Mouse (Mus musculus) kidney, postnatal 0 days (tissue): ENCODE results near the gene Os9. TPM values are rescaled to one million over a fixed set of nuclear protein-coding genes. Genes with fewer than 3 reads are reported as not detected.
A peak's percentile ranks its signal among the peaks of the same experiment; 100 is the strongest.
"Not testable (repeated sequence)": the region's sequence is repeated elsewhere in the genome, so short reads cannot be mapped to it uniquely, and the experiment has no call there.

Experiments used
- ATAC-seq: fragments of 200-750 bp; cut with Nextera tagmentation; replicated peaks from 2 replicates; pipeline ENCODE4 v1.8.0; 2017; ENCODE audit warnings: low read depth, moderate number of reproducible peaks, moderate TSS enrichment, moderate library complexity; ENCODE audit not compliant: low FRiP score
- DNase-seq: peaks from one replicate; pipeline ENCODE4 v3.0.0-alpha.2; 2016; ENCODE audit warnings: low spot score
- H3K27ac ChIP-seq: fragments of 300-500 bp; sonication (generic); 2 replicates; pipeline ENCODE4 v1.5.1; 2014; ENCODE audit warnings: mild to moderate bottlenecking
- H3K27me3 ChIP-seq: fragments of 300-500 bp; sonication (generic); 2 replicates; pipeline ENCODE4 v1.6.1; 2014; ENCODE audit warnings: low read length, mixed read lengths; ENCODE audit not compliant: insufficient read depth
- H3K36me3 ChIP-seq: fragments of 300-500 bp; sonication (generic); 2 replicates; pipeline ENCODE4 v1.6.1; 2014; ENCODE audit warnings: low read length, mixed read lengths; ENCODE audit not compliant: insufficient read depth
- H3K4me1 ChIP-seq: fragments of 300-500 bp; sonication (generic); replicated peaks from 2 replicates; pipeline ENCODE4 v1.6.1; 2014; ENCODE audit warnings: antibody characterized with exemption, low read length, mixed read lengths; ENCODE audit not compliant: insufficient read depth
- H3K4me2 ChIP-seq: fragments of 300-500 bp; sonication (generic); 2 replicates; pipeline ENCODE4 v1.6.1; 2014; ENCODE audit warnings: mild to moderate bottlenecking, low read length, moderate library complexity, mixed read lengths
- H3K4me3 ChIP-seq: fragments of 300-500 bp; sonication (generic); replicated peaks from 2 replicates; pipeline ENCODE4 v1.5.1; 2014; ENCODE audit warnings: low read depth, low read length
- H3K9ac ChIP-seq: fragments of 300-500 bp; sonication (generic); 2 replicates; pipeline ENCODE4 v1.6.1; 2014; ENCODE audit warnings: low read depth, low read length
- H3K9me3 ChIP-seq: fragments of 300-500 bp; sonication (generic); replicated peaks from 2 replicates; pipeline ENCODE4 v1.6.1; 2016; ENCODE audit warnings: low read length, inconsistent platforms, mixed read lengths
- CTCF ChIP-seq: IDR thresholded peaks from 2 replicates; pipeline ENCODE4 v1.5.1; 2016; ENCODE audit warnings: antibody characterized with exemption, low read depth, mild to moderate bottlenecking, moderate library complexity
- WGBS: fragments of 180-500 bp; shearing (Covaris S2); extraction: QIAGEN DNeasy Blood & Tissue Kit; methylation state at CpG from one replicate; pipeline ENCODE4 v1.1.7; 2014; 5-methylcytosine and 5-hydroxymethylcytosine counted together
- polyA plus RNA-seq: library from polyadenylated mRNA; unstranded; fragments of >200 nt; fragmentation: Nextera tagmentation; extraction: Ambion mirVana; gene quantifications from 2 replicates; pipeline ENCODE4 v1.2.1, GENCODE M21; 2015

Gene Os9
- polyA plus RNA-seq, 1 experiment from 2014 or later: 107 TPM

GRCm38 (mm10) chr10:127138328-127139141, 17.6 kb upstream of the Os9 start:
- ATAC-seq (no peak), DNase-seq (no peak)
- H3K27ac ChIP-seq: no peak overlapping the region
- H3K9me3 ChIP-seq: no peaks in the 10 kb centered on the region
- no peaks in the 10 kb centered on the region for H3K4me1 ChIP-seq
- H3K27me3 ChIP-seq: no peaks in the 10 kb centered on the region
- no peak for TF ChIP-seq CTCF
- 77% methylated on average over 18 of the region's 18 CpGs for WGBS
- H3K36me3 ChIP-seq: no peaks in the 10 kb centered on the region
- H3K4me2 ChIP-seq: no peak overlapping the region
- H3K9ac ChIP-seq: no peak overlapping the region
- H3K4me3 ChIP-seq: no peak overlapping the region

- ATAC-seq (no peak), DNase-seq (no peak)
- TF ChIP-seq CTCF: no peak
- H3K4me1 ChIP-seq: no peaks in the 10 kb centered on the region
- WGBS: 82% methylated on average over 3 of the region's 3 CpGs
- H3K9ac ChIP-seq: no peak overlapping the region
- no peak overlapping the region for H3K4me2 ChIP-seq
- H3K36me3 ChIP-seq: no peaks in the 10 kb centered on the region
- no peak overlapping the region for H3K27ac ChIP-seq
- no peaks in the 10 kb centered on the region for H3K9me3 ChIP-seq
- no peaks in the 10 kb centered on the region for H3K27me3 ChIP-seq
- no peak overlapping the region for H3K4me3 ChIP-seq
Measured at GRCm38 (mm10) chr10:127137896-127138295, 17.0 kb upstream of the Os9 start.

- TF ChIP-seq CTCF: no peak
- ATAC-seq (no peak), DNase-seq (no peak)
- H3K4me3 ChIP-seq: no peak overlapping the region
- no peaks in the 10 kb centered on the region for H3K36me3 ChIP-seq
- H3K4me2 ChIP-seq: no peak overlapping the region
- no peaks in the 10 kb centered on the region for H3K4me1 ChIP-seq
- H3K27ac ChIP-seq: no peak overlapping the region
- H3K9me3 ChIP-seq: no peaks in the 10 kb centered on the region
- no peaks in the 10 kb centered on the region for H3K27me3 ChIP-seq
- no peak overlapping the region for H3K9ac ChIP-seq
- WGBS: 72% methylated on average over 4 of the region's 4 CpGs
Measured at GRCm38 (mm10) chr10:127136510-127136909, 15.6 kb upstream of the Os9 start.

- no peaks in the 10 kb centered on the region for H3K36me3 ChIP-seq
- no peak for DNase-seq
- 54% methylated on average over 8 of the region's 8 CpGs for WGBS
Measured at GRCm38 (mm10) chr10:127135118-127135836, 14.3 kb upstream of the Os9 start.

GRCm38 (mm10) chr10:127134394-127135035, 13.6 kb upstream of the Os9 start:
- DNase-seq: not testable (repeated sequence)
- WGBS: 86% methylated on average over 3 of the region's 3 CpGs

More at GRCm38 (mm10) chr10:127135118-127135836, 14.3 kb upstream of the Os9 start:
- H3K27ac ChIP-seq: no peak overlapping the region
- no peak for ATAC-seq
- no peak for TF ChIP-seq CTCF
- no peaks in the 10 kb centered on the region for H3K4me1 ChIP-seq
- H3K9me3 ChIP-seq: no peaks in the 10 kb centered on the region
- H3K4me3 ChIP-seq: no peak overlapping the region
- H3K9ac ChIP-seq: no peak overlapping the region
- no peak overlapping the region for H3K4me2 ChIP-seq
- H3K27me3 ChIP-seq: no peaks in the 10 kb centered on the region

GRCm38 (mm10) chr10:127132469-127132868, 11.5 kb upstream of the Os9 start:
- Histone ChIP-seq H3K9ac (no peak overlapping the region), H3K4me2 (no peak overlapping the region), H3K36me3 (no peaks in the 10 kb centered on the region), H3K4me1 (no peaks in the 10 kb centered on the region), H3K9me3 (no peaks in the 10 kb centered on the region), H3K27me3 (no peaks in the 10 kb centered on the region), H3K4me3 (no peak overlapping the region), H3K27ac (no peak overlapping the region)
- no peak for TF ChIP-seq CTCF
- DNase-seq (no peak), ATAC-seq (no peak)
- WGBS: 55% methylated on average over 5 of the region's 5 CpGs

More at GRCm38 (mm10) chr10:127134394-127135035, 13.6 kb upstream of the Os9 start:
- H3K4me2 ChIP-seq, H3K27ac ChIP-seq, H3K4me3 ChIP-seq, H3K4me1 ChIP-seq, ATAC-seq, H3K36me3 ChIP-seq, H3K9ac ChIP-seq, H3K27me3 ChIP-seq, H3K9me3 ChIP-seq: not testable (repeated sequence)
- peak; percentile 67 for TF ChIP-seq CTCF
